Mouse (Mus musculus) E14TG2a.4 (cell line): ENCODE results near the gene Gm20696.

Experiments used
- CTCF ChIP-seq: conservative IDR thresholded peaks from 2 replicates; pipeline ENCODE4 v1.5.1; 2014; ENCODE audit warnings: low read length
- NANOG ChIP-seq: IDR thresholded peaks from 2 replicates; pipeline ENCODE4 v1.6.1; 2014; ENCODE audit warnings: borderline replicate concordance, low read length, mixed read lengths

- TF ChIP-seq CTCF: no peak
- TF ChIP-seq NANOG: no peak
Observed at GRCm38 (mm10) chr6:99478873-99479650, 187.5 kb downstream of the Gm20696 start.
